Mouse (Mus musculus) bone marrow, adult 2 months (tissue): ENCODE results near the gene Wnt1. TPM values are rescaled to one million over a fixed set of nuclear protein-coding genes. Genes with fewer than 3 reads are reported as not detected.

Source experiments
- H3K27ac ChIP-seq: fragments of 200-500 bp; 2 replicates; pipeline ENCODE4 v1.5.1; 2012; ENCODE audit warnings: low read depth, mild to moderate bottlenecking, control low read depth, inconsistent platforms, low read length; ENCODE audit not compliant: control insufficient read depth, poor library complexity, insufficient read depth
- H3K4me1 ChIP-seq: fragments of 200-500 bp; 2 replicates; pipeline ENCODE4 v1.6.1; 2011; ENCODE audit warnings: low read length; ENCODE audit not compliant: control insufficient read depth, insufficient read depth
- H3K4me3 ChIP-seq: fragments of 200-500 bp; replicated peaks from 2 replicates; pipeline ENCODE3; 2011; ENCODE audit warnings: mild to moderate bottlenecking, low read depth, low read length, control low read depth; ENCODE audit not compliant: control insufficient read depth
- CTCF ChIP-seq: fragments of 200-500 bp; IDR thresholded peaks from 2 replicates; pipeline ENCODE4 v1.5.1; 2011; ENCODE audit warnings: low read length, control low read depth; ENCODE audit not compliant: control insufficient read depth, insufficient read depth
- POLR2A ChIP-seq: fragments of 200-500 bp; IDR thresholded peaks from 2 replicates; pipeline ENCODE4 v1.6.1; 2011; ENCODE audit warnings: low read depth, mild to moderate bottlenecking, control low read depth, low read length, borderline replicate concordance; ENCODE audit not compliant: control insufficient read depth
- WGBS: fragments of 180-500 bp; shearing (Covaris S2); methylation state at CpG from one replicate; pipeline ENCODE4 v1.1.7; 2018; 5-methylcytosine and 5-hydroxymethylcytosine counted together
- polyA plus RNA-seq: library from polyadenylated mRNA; stranded (reverse); fragments of >200 nt; gene quantifications from 2 replicates; pipeline ENCODE4 v1.2.4, GENCODE M21; 2011; ENCODE audit warnings: low replicate concordance; ENCODE audit not compliant: missing spikeins, insufficient read depth, insufficient read length

Wnt1 gene
- polyA plus RNA-seq, 1 experiment: not detected

DNA sequence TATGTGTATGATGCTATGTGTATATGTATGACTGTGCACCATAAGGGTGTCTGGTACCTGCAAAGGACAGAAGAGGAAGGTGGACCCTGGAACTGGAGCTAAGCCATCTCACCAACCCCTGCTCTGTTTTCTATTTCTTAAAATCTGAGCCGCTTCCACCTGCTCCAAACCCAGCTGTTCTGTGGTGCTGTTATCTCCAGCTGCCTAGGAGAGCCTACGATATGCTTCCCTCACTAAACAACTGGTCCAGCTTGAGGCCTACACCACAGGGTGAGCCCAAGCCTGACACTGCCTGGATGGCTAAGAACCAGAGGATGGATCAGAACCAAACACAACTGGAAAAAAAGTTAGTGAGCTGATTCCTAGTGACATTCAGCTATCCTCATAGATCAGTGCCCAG lies 35.5 kb upstream of the Wnt1 start:
- no peak overlapping the region for H3K27ac ChIP-seq
- 69% methylated on average over 2 of the region's 2 CpGs for WGBS
- no peak for TF ChIP-seq POLR2A
- TF ChIP-seq CTCF: no peak
- H3K4me3 ChIP-seq: no peak overlapping the region
- no peaks in the 10 kb centered on the region for H3K4me1 ChIP-seq

- no peak for TF ChIP-seq CTCF
- no peak for TF ChIP-seq POLR2A
- Histone ChIP-seq H3K4me3 (peak overlapping the region; percentile 81), H3K27ac (peak overlapping the region; percentile 72), H3K4me1 (no peaks in the 10 kb centered on the region; the same call in 1 of the 2 replicates)
- 1% methylated on average over 24 of the region's 24 CpGs for WGBS
These were observed 27.4 kb upstream of the Wnt1 start for GRCm38 (mm10) chr15:98762201-98762621.

DNA sequence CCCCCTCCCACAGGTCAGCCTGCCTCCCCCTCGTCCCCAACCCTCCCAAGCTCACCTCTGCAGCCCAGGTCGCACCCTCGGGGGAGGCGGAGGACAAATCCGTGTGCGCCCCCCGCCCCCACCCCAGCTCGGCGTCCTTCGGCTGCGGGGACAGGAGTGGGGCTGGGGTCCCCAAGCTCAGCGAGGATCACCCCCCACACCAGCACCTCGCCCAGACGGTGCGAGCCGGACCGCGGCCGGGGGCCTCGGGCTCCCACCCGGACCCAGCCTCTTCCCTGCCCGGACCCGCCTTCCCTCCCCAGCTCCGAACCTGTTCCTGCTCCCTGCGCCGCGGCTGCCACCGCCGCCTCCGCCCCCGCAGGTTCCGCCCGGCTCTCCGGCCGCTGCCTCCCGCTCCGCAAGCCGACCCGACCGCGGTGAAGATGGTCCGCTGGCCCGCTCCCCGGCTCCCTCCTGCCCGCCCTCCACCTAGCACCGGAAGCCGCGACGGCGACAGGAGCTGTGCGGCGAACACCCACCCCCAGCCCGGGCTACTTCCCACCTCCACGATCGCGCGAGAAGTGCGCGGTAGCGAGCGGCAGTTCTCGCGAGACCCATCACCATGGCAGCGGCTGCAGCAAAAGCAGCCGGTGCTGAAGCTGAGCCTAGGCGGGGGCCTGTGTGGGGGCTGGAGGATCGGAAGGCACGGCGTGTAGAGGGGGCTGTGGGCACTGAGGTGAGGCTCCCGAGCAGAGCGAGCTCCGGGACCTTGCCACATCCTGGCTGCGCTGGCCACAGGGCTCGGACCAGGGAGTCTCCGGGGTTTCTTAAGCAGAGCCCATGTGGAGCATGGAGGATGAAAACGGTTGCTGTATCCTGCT lies 26.8 kb upstream of the Wnt1 start, which contains the start of gene Arf3:
TSS of gene Arf3 (minus strand) at position 545 of the 860 bp plus-strand sequence.
- Histone ChIP-seq H3K4me1 (no peaks in the 10 kb centered on the region; the same call in 1 of the 2 replicates), H3K27ac (peak within 1 kb of the TSS; percentile 72), H3K4me3 (peak within 1 kb of the TSS; percentile 81)
- TF ChIP-seq CTCF (no peak), POLR2A (peak; percentile 81; the same call in 1 of the 2 replicates)
- under 1% methylated on average over 74 of the region's 76 CpGs for WGBS

DNA sequence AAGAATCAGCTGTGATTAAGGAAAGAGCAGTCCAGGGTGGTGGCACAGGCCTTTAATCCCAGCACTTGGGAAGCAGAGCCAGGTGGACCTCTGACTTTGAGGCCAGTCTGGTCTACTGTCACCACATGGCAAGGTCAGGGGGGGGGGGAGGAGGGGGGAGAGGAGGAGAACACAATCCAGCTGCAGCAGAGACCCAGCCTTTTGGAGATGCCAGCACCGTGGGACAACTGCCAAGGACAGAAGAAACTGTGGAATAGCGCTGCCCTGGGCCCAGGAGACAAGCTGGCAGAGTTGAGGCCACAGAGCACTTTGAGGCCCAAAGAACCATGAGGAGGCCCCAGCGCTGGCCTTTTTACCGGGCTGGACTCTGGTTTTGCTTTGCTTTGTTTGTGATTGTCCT lies 23.7 kb upstream of the Wnt1 start:
- TF ChIP-seq POLR2A: no peak
- TF ChIP-seq CTCF: no peak
- no peaks in the 10 kb centered on the region; the same call in 1 of the 2 replicates for H3K4me1 ChIP-seq
- no peak overlapping the region for H3K27ac ChIP-seq
- WGBS: 75% methylated on average over 4 of the region's 4 CpGs
- no peak overlapping the region for H3K4me3 ChIP-seq

DNA sequence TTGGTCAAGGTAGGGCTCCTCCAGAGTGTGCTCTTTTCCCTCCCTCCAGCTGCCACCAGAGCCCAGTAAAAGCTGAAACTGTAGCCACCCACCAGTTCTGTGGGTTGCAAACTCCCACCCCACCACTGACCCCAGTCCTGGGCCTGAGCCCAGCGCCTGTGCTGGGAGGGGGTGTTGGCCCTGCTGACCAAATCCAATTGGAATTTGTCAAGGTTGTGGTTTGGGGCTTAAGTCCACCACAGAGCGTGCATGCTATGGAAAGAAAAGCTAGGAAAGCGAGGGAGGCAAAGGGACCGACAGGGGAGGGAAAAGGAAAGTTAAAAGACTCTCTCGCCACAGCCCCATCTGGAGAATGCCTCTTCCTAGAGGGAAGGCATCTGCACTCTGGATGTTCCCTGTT lies 21.4 kb upstream of the Wnt1 start:
- Histone ChIP-seq H3K4me3 (no peak overlapping the region), H3K4me1 (no peaks in the 10 kb centered on the region; the same call in 1 of the 2 replicates), H3K27ac (no peak overlapping the region)
- no peak for TF ChIP-seq CTCF
- TF ChIP-seq POLR2A: no peak
- WGBS: 78% methylated on average over 5 of the region's 5 CpGs

GRCm38 (mm10) chr15:98771813-98772425 lies 17.7 kb upstream of the Wnt1 start:
- H3K4me1 ChIP-seq: no peaks in the 10 kb centered on the region; the same call in 1 of the 2 replicates
- 8% methylated on average over 12 of the region's 12 CpGs for WGBS
- TF ChIP-seq POLR2A (no peak), CTCF (no peak)
- peak overlapping the region; percentile 22; the same call in 1 of the 2 replicates for H3K27ac ChIP-seq
- peak overlapping the region; percentile 65 for H3K4me3 ChIP-seq

- Histone ChIP-seq H3K4me3 (peak overlapping the region; percentile 65), H3K4me1 (no peaks in the 10 kb centered on the region; the same call in 1 of the 2 replicates), H3K27ac (peak overlapping the region; percentile 22; the same call in 1 of the 2 replicates)
- WGBS: 4% methylated on average over 36 of the region's 36 CpGs
- TF ChIP-seq POLR2A (no peak), CTCF (no peak)
These were observed 17.0 kb upstream of the Wnt1 start for GRCm38 (mm10) chr15:98772511-98773211.
